Mouse (Mus musculus) limb, embryonic 14.5 days (tissue): ENCODE measurements at regions not wholly inside any gene's neighbourhood (a gene's known extent, or its start where the extent isn't known, plus 50 kb on each side); places are given as distances from the start of the nearest gene placed in this dataset.

Experiments used
- ATAC-seq: fragments of 200-750 bp; cut with Nextera tagmentation; 2 replicates; pipeline ENCODE4 v1.8.0; 2017; ENCODE audit warnings: low read depth, moderate number of reproducible peaks, moderate TSS enrichment; ENCODE audit not compliant: low FRiP score
- DNase-seq: peaks from one replicate; pipeline ENCODE4 v3.0.0-alpha.2; 2015; ENCODE audit warnings: low spot score
- H3K27ac ChIP-seq: fragments of 300-500 bp; sonication (generic); replicated peaks from 2 replicates; pipeline ENCODE4 v1.5.1; 2014; ENCODE audit warnings: low read depth, mild to moderate bottlenecking, low read length, moderate library complexity, mixed read lengths
- H3K27me3 ChIP-seq: fragments of 300-500 bp; sonication (generic); 2 replicates; pipeline ENCODE4 v1.6.1; 2014; ENCODE audit warnings: low read length, mixed read lengths; ENCODE audit not compliant: control insufficient read depth, insufficient read depth
- H3K36me3 ChIP-seq: fragments of 300-500 bp; sonication (generic); 2 replicates; pipeline ENCODE4 v1.6.1; 2014; ENCODE audit warnings: mild to moderate bottlenecking, low read length, moderate library complexity, mixed read lengths; ENCODE audit not compliant: control insufficient read depth, insufficient read depth
- H3K4me1 ChIP-seq: fragments of 300-500 bp; sonication (generic); 2 replicates; pipeline ENCODE4 v1.6.1; 2014; ENCODE audit warnings: antibody characterized with exemption, low read length, mixed read lengths; ENCODE audit not compliant: control insufficient read depth, insufficient read depth
- H3K4me2 ChIP-seq: fragments of 300-500 bp; sonication (generic); replicated peaks from 2 replicates; pipeline ENCODE4 v1.6.1; 2014; ENCODE audit warnings: low read depth, mild to moderate bottlenecking, low read length, moderate library complexity; ENCODE audit not compliant: severe bottlenecking
- H3K4me3 ChIP-seq: fragments of 300-500 bp; sonication (generic); replicated peaks from 2 replicates; pipeline ENCODE4 v1.5.1; 2014; ENCODE audit warnings: low read length
- H3K9ac ChIP-seq: fragments of 300-500 bp; sonication (generic); 2 replicates; pipeline ENCODE4 v1.6.1; 2014; ENCODE audit warnings: mild to moderate bottlenecking, low read depth, low read length, moderate library complexity; ENCODE audit not compliant: severe bottlenecking
- H3K9me3 ChIP-seq: fragments of 300-500 bp; sonication (generic); 2 replicates; pipeline ENCODE4 v1.6.1; 2016; ENCODE audit warnings: low read length; ENCODE audit not compliant: control insufficient read depth
- POLR2A ChIP-seq: fragments of 200-500 bp; IDR thresholded peaks from 2 replicates; pipeline ENCODE4 v1.8.0; 2012; ENCODE audit warnings: inconsistent platforms, mild to moderate bottlenecking, moderate library complexity, borderline replicate concordance; ENCODE audit not compliant: insufficient read depth, insufficient read length; ENCODE audit errors: extremely low read depth
- WGBS: fragments of 180-500 bp; shearing (Covaris S2); extraction: QIAGEN DNeasy Blood & Tissue Kit; methylation state at CpG from one replicate; pipeline ENCODE4 v1.1.7; 2014; 5-methylcytosine and 5-hydroxymethylcytosine counted together

DNA sequence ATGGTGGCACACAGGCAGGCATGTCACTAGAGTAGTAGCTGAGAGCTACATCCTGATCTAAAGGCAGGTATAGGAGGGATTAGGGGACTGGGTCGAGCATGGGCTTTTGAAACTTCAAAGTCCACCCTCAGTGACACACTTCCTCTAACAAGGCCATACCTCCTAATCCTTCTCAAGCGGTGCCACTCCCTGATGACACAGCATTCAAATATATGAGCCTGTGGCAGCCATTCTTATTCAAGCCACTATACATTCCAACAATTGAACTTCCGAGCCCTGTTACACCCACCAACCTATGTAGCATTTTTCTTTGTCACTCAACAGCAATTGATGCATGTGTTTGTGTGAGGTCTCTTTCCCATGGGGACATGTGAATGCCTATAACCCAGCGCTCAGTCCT lies 192.4 kb downstream of the Ppp4r2 start:
- no peak for TF ChIP-seq POLR2A
- 89% methylated on average over 4 of the region's 4 CpGs for WGBS

DNA sequence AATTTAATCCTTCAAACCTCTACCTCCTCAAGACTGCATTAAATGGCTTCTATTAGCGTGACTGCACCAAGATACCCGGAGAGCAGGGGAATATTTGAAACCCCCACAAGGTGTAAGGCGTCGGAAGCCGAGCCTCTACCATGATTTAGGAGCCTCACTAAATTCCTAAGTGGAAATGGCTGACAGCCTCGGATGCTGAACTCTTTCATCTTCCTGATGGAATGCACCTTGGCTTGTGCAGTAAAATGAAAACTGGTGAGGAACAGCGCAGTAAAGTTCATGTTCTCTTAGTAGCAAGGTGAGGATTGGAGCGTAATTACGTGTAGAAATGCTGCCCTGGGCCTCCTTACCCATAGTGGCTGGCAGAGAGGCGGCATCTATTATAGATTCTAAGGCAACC lies 194.0 kb downstream of the Ppp4r2 start:
- no peak for ATAC-seq
- no peaks in the 10 kb centered on the region for H3K36me3 ChIP-seq
- H3K27me3 ChIP-seq = no peaks in the 10 kb centered on the region
- no peak for TF ChIP-seq POLR2A
- no peak overlapping the region for H3K27ac ChIP-seq
- WGBS = 11% methylated on average over 10 of the region's 10 CpGs
- 0 out of 2 replicates have a peak, but pooled peaks cover 8% of the 10 kb centered on the region for H3K4me1 ChIP-seq
- 0 out of 2 replicates have a peak, but pooled peaks cover 4% of the 10 kb centered on the region for H3K9me3 ChIP-seq
- no peak overlapping the region for H3K4me2 ChIP-seq
- DNase-seq = no peak
- no peak overlapping the region for H3K4me3 ChIP-seq
- H3K9ac ChIP-seq = no peak overlapping the region

More for the DNA sequence above, 192.4 kb downstream of the Ppp4r2 start:
- no peak overlapping the region for H3K4me2 ChIP-seq
- H3K4me3 ChIP-seq = no peak overlapping the region
- H3K27me3 ChIP-seq = no peaks in the 10 kb centered on the region
- no peak overlapping the region for H3K27ac ChIP-seq
- H3K36me3 ChIP-seq = no peaks in the 10 kb centered on the region
- no peak for DNase-seq
- no peak for ATAC-seq
- 0 out of 2 replicates have a peak, but pooled peaks cover 8% of the 10 kb centered on the region for H3K4me1 ChIP-seq
- H3K9me3 ChIP-seq = 0 out of 2 replicates have a peak, but pooled peaks cover 4% of the 10 kb centered on the region
- no peak overlapping the region for H3K9ac ChIP-seq

DNA sequence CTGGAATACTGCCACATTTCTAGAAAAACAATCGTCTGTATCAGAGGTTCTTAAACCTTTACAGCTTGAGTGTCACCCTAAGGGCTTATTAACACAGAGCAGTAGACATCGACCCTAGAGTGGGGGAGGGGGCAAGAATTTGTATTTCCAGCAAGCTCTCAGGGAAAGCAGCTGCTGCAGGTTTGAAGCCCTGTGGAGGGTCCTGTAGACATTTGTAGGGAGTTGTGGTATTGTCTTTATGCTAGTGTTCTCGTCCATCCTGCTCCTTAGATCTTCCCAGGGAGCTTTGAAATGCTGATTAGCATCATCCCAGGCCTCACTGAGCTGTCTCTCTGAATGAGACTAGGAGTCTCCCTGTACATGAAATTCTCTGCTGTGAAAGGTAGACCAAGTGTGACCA lies 196.0 kb downstream of the Ppp4r2 start:
- H3K9me3 ChIP-seq = 0 out of 2 replicates have a peak, but pooled peaks cover 4% of the 10 kb centered on the region
- no peak overlapping the region for H3K9ac ChIP-seq
- ATAC-seq (no peak), DNase-seq (no peak)
- H3K27me3 ChIP-seq = no peaks in the 10 kb centered on the region
- no peak overlapping the region for H3K4me2 ChIP-seq
- H3K27ac ChIP-seq = no peak overlapping the region
- H3K36me3 ChIP-seq = no peaks in the 10 kb centered on the region
- H3K4me3 ChIP-seq = no peak overlapping the region
- 18% methylated on average over 3 of the region's 3 CpGs for WGBS
- H3K4me1 ChIP-seq = 0 out of 2 replicates have a peak, but pooled peaks cover 8% of the 10 kb centered on the region
- no peak for TF ChIP-seq POLR2A

DNA sequence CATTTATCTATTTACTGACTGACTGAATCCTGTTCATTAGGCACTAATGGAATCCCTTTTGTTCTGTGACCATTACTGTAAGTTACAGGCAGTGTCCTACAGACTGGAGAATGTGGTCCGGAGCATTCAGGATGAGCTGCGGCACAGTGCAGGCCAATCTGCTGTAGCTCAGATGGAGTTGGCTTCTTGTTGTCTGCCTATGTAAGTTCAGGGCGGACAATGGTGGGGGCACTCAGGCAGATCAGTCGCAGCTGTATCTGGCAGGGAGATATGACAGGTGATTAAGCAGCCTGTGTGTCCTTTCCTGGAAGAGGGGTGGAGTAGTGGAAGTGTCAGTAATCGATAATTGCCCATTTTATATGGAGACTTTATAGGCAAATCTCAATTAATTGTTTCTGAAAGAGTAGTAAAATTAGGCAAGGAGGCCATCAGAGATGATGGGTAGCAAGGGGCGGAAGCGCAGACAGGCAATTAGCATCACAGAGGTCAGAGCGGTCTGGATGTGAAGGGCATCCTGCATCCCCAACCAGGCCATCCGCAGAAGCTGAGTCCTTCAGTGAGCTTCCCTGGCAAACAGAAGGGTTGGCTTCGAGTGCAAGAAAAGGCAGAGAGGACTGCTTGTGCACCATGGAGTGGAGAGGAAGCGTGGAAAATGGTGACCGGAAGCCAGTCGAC lies 197.2 kb downstream of the Ppp4r2 start:
- 0 out of 2 replicates have a peak, but pooled peaks cover 3% of the 10 kb centered on the region for H3K9me3 ChIP-seq
- no peak overlapping the region for H3K27ac ChIP-seq
- no peak for ATAC-seq
- H3K27me3 ChIP-seq = no peaks in the 10 kb centered on the region
- no peak overlapping the region for H3K4me3 ChIP-seq
- 0 out of 2 replicates have a peak, but pooled peaks cover 8% of the 10 kb centered on the region for H3K4me1 ChIP-seq
- DNase-seq = no peak
- WGBS = 90% methylated on average over 13 of the region's 13 CpGs
- no peak overlapping the region for H3K4me2 ChIP-seq
- H3K9ac ChIP-seq = no peak overlapping the region
- no peak for TF ChIP-seq POLR2A
- H3K36me3 ChIP-seq = no peaks in the 10 kb centered on the region

DNA sequence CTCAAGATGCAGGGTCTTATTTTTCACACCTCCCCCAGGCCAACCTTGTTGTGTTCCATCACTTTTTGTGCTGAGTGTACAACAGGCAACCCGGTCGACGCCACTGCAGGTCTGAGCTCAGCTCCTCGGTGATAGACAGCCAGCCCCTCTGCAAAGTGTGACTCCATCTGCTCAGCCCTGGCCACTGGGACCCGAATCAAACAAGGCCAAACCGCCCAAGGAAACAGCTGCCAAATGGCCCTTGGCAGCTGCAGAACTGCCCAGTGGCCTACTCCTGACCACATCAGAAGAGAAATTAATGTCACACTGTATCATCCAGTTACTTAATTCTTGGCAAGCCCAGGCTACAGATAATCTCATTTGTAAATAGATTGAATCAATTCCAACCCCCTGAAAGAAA lies 213.3 kb downstream of the Ppp4r2 start:
- H3K9me3 ChIP-seq = no peaks in the 10 kb centered on the region
- H3K36me3 ChIP-seq = no peaks in the 10 kb centered on the region
- no peak overlapping the region for H3K27ac ChIP-seq
- no peak overlapping the region for H3K9ac ChIP-seq
- no peak for TF ChIP-seq POLR2A
- H3K4me2 ChIP-seq = no peak overlapping the region
- H3K4me3 ChIP-seq = no peak overlapping the region
- peaks cover 8% of the 10 kb centered on the region; the same call in 1 of the 2 replicates for H3K4me1 ChIP-seq
- peak; percentile 13 for DNase-seq
- no peaks in the 10 kb centered on the region for H3K27me3 ChIP-seq
- WGBS = 67% methylated on average over 6 of the region's 6 CpGs
- peak; percentile 82; the same call in 1 of the 2 replicates for ATAC-seq
